Mouse (Mus musculus): Measurements from ENCODE around the gene Agrp.
A peak's percentile ranks its signal among the peaks of the same experiment; 100 is the strongest.
"Not testable (repeated sequence)": the region's sequence is repeated elsewhere in the genome, so short reads cannot be mapped to it uniquely, and the experiment has no call there.

Agrp gene

GRCm38 (mm10) chr8:105601301-105601700 lies 35.9 kb downstream of the Agrp start:
- no peak for DNase-seq (ENCODE audit: low read depth, low spot score)

DNA sequence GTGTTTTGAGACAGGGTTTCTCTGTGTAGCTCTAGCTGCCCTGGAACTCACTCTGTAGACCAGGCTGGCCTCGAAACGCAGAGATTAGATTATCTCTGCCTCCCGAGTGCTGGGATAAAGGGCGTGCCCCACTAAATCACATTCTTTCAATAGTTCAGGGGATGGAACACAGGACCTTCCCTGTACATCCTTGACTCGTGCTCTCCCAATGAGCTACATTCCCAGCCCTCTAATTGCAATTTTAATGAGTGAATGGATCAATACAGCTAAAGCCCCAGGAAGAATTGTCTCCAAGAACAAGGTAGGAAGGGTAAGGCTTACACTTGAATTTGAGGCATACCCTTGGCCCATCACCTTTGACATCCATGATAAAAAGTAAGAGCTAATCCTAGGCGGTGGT lies 38.4 kb downstream of the Agrp start:
- DNase-seq (ENCODE audit: low read depth, low spot score), result no peak

DNA sequence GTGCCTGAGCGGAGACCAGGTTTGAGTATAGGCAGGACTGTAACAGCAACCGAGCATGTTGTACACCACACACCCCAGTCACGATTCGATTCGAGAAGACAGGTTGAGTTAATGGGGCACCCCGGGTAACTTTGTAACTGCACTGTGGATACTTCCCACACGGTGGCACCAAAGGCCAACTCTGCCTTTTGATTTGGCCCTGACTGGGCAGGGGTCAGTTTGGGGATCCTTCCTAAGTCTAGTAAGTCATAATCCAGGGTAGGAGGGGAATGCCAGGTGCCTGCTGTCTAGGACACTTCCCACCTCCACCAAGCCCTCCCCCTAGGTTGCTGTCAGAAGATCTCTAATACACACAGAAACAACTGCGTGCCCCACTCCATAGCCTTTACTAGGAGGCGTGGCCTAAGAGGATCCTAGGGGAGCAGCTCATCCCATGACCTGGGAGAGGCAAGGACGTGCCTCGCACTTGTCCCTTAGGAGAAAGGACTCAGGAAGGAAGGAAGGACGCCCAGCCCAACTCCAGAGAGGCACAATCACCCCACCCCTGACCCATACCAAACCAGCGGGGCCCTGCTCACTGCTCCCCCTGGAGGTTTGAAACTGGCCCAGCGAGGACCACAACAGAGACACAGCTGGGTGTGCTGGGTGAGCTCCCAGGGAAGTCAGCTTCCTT lies 40.7 kb downstream of the Agrp start:
- DNase-seq (ENCODE audit: low read depth, low spot score), result peak; percentile 88

DNA sequence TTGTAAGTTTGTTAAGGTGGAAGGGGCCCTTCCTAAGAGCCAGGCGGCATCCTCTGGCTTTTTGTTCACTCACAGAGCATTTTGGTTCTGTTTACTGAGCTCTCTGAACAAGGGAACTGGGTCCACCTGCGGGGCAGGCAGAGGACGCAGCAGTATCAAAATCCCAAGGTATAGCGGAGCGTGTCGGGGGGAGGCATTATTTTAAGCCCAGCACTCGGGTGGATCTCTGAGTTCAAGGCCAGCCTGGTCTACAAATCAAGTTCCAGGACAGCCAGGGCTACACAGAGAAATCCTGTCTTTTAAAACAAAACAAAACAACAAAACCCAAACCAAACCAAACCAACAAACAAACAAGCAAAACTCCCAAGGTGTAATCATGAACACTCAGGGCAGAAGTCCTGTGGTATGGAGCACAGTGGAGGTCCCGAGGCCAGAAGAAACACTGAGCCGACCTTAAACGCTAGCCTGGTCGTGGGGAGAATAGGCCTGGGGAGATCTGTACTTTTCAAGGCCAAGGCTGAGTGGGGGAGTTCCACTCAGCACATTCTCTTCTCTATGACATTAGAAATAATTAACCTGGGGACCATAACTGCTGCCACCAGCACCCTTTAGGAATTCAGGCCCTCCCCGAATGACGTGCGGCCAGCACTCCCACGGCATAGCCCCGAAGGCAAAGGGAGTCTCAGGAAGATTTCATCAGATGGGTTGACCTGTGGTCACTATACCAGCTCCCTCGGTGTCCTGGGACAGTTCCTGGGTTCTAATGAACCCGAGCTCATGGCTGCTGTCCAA lies 42.5 kb downstream of the Agrp start:
- no peak for DNase-seq (ENCODE audit: low read depth, low spot score)

DNA sequence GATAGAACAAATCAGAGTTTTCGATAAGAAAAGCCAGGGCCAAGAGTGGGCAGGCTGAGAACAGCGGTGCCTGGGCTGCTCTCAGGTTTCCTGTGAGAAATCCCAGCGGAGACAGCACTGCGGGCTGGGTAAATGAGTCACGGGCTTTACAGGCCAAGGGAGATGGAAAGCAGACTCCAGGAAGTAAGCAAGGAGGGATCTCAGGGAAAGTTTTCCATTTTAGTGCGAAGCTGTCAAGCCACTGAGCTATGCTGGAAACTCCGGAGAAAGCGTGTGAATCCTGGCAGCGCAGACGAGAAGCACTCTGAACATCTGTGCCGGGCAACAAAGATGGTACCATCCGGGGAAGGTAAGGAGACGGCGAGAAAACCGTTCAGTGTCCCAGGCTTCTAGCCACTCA lies 43.3 kb downstream of the Agrp start:
- DNase-seq (ENCODE audit: low read depth, low spot score), result no peak

GRCm38 (mm10) chr8:105592431-105592830 lies 44.8 kb downstream of the Agrp start:
- DNase-seq (ENCODE audit: low read depth, low spot score), result no peak

DNA sequence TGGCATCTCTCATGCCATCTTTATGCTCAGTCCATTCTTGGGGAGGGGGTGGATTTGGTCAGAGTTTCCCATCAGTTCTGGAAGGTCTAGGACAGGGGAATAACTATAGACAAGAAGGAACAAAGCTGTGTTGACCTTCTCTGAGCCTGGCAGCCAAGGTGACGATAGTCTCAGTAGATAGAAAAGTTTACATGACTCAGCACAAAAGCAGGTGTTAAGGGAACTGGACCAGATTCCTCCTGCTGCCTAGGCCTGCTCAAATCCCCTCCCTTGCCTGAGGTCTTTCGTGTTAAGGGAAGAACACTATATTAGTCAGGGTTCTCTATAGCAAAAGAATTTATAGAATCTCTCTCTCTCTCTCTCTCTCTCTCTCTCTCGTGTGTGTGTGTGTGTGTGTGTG lies 57.5 kb downstream of the Agrp start:
- DNase-seq (ENCODE audit: low read depth, low spot score), result peak; percentile 52

GRCm38 (mm10) chr8:105575538-105575937 lies 61.7 kb downstream of the Agrp start:
- DNase-seq (ENCODE audit: low read depth, low spot score), result no peak

- DNase-seq (ENCODE audit: low read depth, low spot score), result peak; percentile 89
Observed at GRCm38 (mm10) chr8:105574741-105575140, 62.5 kb downstream of the Agrp start.

DNA sequence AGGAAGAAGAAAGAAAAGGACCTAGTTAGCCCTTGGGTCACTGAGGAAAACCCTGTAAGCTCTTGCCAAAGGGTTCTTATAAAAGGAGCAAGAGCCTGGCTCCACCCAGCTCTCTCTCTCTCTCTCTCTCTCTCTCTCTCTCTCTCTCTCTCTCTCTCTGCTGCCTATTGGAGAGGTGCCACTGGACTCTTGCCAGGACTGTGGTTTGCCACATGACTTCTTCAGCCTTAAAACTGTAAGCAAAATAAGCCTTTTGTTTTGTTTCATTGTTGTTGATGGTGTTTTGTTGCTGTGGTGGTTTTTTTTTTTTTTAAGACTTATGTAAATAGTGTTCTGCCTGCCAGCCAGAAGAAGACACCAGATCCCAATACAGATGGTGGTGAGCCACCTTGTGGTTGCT lies 63.8 kb downstream of the Agrp start:
- DNase-seq (ENCODE audit: low read depth, low spot score), result no peak

GRCm38 (mm10) chr8:105571810-105572209 lies 65.4 kb downstream of the Agrp start:
- no peak for DNase-seq (ENCODE audit: low read depth, low spot score)

DNA sequence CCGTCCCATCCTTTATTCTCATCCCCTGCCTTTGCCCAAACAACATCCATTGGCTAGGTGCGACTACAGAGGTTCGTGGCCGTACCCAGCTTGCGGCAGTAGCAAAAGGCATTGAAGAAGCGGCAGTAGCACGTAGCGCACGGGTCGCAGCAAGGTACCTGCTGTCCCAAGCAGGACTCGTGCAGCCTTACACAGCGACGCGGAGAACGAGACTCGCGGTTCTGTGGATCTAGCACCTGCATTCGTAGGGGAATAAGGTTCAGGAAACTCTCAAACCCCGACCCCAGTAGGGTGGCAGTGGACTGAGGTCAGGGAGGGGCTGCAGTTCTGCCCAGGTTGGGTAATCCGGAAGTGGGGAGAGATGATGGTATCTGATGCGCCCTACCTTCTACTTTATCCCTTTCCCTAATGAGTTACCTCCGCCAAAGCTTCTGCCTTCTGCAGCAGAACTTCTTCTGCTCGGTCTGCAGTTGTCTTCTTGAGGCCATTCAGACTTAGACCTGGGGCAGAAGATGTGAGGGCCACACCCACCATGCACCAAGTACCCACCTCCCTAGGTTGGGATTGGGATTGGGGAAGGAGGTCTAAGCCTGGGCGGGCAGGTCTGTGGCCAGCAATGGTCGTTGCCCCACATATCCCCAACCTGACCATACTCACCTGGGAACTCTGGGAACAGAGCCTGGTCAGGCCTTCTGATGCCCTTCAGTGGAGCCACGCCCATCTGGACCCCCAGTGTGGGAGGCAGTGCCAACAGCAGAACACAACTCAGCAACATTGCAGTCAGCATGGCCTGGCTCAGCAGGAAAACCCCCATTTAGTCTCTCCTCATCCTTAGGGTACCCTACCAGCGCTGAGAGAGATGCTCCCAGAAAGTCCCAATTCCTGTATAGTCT lies 70.2 kb downstream of the Agrp start:
- peak; percentile 49 for DNase-seq (ENCODE audit: low read depth, low spot score)

- peak; percentile 100 for DNase-seq (ENCODE audit: low read depth, low spot score)
Observed at GRCm38 (mm10) chr8:105565952-105566702, 71.1 kb downstream of the Agrp start, which contains the start of gene Atp6v0d1. Gene Atp6v0d1 (minus strand): TSS chr8:105566047.

DNA sequence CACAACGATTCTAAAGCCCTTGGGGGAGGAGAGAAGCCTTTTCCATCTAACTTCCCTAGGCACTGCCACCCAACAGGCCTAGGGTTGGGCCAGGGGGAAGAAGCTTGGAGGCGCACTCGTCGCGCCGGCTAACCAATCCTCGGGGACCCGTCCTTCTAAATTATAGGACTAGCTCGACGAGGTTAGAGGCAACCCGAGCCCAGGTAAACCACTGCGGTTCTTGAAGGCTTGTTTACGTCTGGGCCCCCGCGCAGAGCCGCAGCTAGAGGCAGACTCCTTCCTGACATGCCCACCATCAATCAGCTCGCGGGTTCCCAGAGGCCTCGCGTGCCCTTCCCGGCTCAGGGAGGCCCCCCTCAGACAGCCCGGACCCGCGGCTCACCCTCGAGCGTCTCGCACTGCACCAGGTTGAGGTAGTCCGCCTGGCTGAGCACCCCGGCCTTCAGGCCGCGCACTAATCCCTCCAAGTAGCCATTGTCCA lies 71.8 kb downstream of the Agrp start:
- peak; percentile 25 for DNase-seq (ENCODE audit: low read depth, low spot score)

- DNase-seq (ENCODE audit: low read depth, low spot score), result not testable (repeated sequence)
Observed at GRCm38 (mm10) chr8:105564573-105565229, 72.5 kb downstream of the Agrp start.

GRCm38 (mm10) chr8:105563871-105564270 lies 73.3 kb downstream of the Agrp start:
- DNase-seq (ENCODE audit: low read depth, low spot score), result no peak

DNA sequence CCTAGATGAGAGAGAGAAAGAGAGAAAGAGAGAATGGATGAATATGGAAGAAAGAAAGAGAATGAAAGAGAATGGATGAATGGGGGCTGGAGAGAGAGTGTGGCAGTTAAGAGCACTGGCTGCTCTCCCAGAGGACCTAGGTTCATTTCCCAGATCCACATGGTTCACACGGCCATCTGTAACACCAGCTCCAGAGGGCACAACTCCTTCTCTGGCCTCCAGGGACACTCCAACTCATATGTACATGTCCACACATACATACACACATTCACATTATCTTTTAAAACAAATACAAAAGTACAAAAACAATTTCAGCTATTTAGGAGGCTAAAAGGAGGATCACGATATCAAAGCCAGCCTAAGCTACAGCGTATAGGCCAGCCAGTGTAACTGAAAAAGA lies 74.3 kb downstream of the Agrp start:
- no peak for DNase-seq (ENCODE audit: low read depth, low spot score)

DNA sequence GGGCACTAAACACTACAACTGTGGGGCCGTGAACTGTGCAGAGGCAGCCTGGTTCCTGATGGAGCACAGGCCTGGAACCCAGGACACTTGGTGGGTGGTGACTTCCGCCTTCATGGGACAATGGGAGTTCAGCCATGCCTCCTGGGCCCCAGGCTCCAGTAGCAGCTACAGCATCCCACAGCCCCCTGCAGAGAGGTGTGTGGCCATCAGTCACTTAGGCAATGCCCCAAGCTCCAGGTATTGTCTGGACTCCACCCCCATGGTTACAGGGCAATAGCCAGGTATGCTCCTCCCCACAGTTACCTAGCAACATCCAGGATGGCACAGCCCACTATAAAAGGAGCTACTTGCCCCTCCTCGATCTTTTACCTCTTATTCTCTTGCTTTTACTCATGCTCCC lies 82.0 kb downstream of the Agrp start:
- DNase-seq (ENCODE audit: low read depth, low spot score), result peak; percentile 86

GRCm38 (mm10) chr8:105554087-105554486 lies 83.1 kb downstream of the Agrp start:
- DNase-seq (ENCODE audit: low read depth, low spot score), result peak; percentile 84

DNA sequence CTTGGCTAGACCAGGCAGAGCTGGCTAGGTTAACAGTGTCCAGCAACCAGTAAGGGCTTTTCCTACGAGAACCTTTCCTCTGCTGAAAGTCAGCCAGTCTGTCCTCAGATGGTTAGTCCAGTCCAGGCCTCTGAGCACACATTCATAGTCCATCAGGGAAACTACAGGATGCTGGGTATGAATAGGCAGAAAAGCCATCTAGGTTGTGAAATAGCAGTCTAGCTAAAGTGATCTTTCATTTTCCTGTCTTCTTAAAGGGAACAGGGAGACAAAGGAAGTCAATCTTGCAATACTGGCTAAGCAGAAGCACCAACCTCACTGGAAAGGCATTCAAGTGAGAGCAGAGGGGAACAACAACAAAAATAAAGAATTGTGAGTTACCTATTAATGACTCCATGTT lies 84.4 kb downstream of the Agrp start:
- no peak for DNase-seq (ENCODE audit: low read depth, low spot score)

GRCm38 (mm10) chr8:105552032-105552431 lies 85.2 kb downstream of the Agrp start:
- no peak for DNase-seq (ENCODE audit: low read depth, low spot score)

Measured in ES-CJ7 (cell line).